Mouse (Mus musculus) adrenal gland, postnatal 36 days (tissue): ENCODE data around the gene Sh3pxd2a. TPM values are rescaled to one million over a fixed set of nuclear protein-coding genes. Genes with fewer than 3 reads are reported as not detected.

Experiments
- DNase-seq, 2 experiments: peaks; one replicate each; pipeline ENCODE4 v3.0.0; 2021; ENCODE audit warnings: mixed read lengths in 1 of 2
- total RNA-seq, 2 experiments: library from RNA; stranded (reverse); gene quantifications; 2 replicates each; pipeline ENCODE4 v1.2.3; 2021

Gene Sh3pxd2a
- total RNA-seq, 2 experiments from 2014 or later, result 46.5 to 65.9 TPM

DNA sequence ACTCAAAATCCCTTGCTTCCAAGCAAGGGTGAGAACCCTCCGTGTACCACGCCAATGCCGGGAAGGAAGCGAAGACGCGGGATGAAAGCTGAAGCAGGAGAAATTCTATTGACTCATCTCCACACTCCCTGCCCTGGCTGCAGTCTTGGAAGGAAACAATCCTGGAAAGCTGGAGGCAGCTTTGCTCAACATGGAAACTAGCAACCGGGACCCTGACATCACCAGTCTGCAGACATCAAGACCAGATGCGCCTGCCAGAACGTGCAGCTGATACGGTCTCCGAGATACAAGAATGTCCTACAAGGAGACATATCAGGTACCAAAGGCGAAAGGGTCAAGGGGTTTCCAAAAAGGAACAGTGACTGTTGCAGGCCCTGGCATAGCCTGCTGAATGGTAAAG, 154.4 kb downstream of the Sh3pxd2a start:
- no peak for DNase-seq

GRCm38 (mm10) chr19:47306917-47307315, 157.3 kb downstream of the Sh3pxd2a start:
- no peak for DNase-seq

DNA sequence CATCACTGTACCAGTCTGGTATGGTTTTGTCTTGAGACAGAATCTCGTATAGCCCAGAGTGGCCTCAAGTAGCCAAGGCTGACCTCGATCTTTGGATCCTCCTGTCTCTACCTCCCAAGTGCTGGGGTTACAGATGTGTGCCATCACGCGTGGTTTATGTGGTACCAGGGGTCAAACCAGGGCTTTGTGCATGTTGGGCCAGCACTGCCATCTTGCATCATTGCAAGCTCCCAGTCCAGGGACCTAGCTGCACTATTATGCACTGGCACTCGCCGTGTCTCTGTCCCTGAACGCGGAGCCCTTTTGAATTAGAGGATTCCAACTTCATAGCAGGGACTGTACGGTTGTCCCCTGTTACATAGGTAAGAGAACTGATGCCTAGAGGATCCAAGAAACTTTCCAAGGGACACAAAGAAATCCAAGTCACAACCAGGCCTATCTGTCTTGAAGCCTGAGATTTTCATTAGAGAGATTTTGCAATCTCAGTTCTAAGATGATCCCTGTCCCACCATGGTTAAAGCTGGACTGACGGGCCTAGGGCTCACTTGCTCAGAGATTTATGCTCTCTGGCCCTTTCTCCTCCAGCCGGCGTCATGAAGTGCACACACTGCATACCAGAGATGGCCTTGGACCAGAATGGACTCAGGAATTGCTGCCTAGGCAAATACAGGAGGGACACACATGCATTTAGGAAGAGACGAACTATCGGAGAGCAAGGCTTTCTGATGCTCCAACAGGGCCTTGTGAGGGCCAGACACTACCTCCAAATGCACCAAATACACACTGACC, 157.9 kb downstream of the Sh3pxd2a start:
- peak in 1 of 2 experiments; percentile 58 for DNase-seq

DNA sequence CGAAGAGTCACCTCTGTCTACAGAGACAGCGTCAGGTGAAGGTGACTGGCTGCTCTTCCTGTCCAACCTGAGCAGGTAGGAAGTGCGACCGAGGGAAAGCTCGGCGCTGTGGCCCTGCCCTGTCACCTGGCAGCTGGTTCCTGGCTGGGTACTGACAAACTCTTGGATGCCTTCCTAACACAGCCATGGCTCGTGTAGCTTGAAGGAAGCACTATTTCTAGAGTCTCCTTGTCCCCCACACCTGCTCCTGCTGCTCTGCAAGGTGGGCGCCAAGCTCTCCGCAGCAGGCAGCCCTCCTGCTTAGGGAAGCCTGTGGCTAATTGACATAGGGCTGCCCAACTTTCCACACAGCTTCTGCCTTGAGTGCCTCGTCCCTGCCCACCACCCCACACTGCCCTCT, 158.8 kb downstream of the Sh3pxd2a start:
- DNase-seq, result no peak

GRCm38 (mm10) chr19:47304170-47304745, 159.9 kb downstream of the Sh3pxd2a start:
- peak in 1 of 2 experiments; percentile 53 for DNase-seq

DNA sequence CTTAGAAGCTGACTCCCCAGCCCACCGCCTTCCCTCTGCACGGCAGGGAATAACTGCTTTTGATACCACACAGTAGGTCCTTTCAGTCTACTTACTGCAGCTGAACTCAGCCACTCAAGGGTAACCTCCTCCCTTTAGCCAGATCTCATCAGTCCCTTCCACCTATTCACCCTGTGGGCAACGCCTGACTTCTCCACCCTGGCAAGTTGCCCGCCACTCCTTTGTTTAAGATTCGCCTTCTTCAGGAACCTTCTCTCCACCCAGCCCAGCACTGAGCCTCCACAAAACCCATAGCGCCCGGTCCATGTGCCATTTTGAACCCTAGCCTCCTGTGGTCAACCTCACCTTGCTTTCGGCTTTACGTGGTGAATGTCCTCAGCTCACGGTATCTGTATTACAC, 161.1 kb downstream of the Sh3pxd2a start:
- DNase-seq, result no peak

DNA sequence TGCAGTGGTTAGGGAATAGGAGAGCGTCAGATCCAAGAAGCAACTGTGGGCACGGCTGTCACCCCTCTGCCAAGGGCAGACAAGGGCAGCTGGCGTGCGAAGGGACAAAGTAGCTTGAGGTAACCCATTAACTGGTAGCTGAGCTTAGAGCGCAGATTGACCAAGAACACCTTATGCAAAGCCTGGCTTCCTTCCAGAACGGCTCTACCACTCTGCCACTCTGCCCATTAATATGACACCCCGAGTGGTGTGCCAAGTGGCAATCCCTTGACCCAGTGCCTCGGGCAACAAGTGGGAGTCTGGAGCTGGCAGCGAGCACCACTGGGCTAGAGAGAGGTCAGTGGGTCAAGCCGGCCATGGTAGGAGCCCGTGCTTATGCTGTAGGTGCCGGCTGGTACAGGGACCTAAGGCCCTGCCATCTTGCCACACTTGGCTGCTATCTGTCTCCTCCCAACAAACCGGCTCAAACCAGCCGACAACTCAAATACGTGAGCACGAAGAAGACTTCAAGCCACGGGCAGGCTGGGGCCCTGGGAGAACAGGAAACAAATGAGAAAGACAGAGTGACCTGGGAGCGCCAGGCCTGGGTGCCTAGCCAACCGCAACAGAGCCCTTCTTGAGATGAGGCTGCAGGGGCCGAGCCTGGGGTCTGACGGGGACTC, 161.9 kb downstream of the Sh3pxd2a start:
- DNase-seq, result peak in 1 of 2 experiments; percentile 73

DNA sequence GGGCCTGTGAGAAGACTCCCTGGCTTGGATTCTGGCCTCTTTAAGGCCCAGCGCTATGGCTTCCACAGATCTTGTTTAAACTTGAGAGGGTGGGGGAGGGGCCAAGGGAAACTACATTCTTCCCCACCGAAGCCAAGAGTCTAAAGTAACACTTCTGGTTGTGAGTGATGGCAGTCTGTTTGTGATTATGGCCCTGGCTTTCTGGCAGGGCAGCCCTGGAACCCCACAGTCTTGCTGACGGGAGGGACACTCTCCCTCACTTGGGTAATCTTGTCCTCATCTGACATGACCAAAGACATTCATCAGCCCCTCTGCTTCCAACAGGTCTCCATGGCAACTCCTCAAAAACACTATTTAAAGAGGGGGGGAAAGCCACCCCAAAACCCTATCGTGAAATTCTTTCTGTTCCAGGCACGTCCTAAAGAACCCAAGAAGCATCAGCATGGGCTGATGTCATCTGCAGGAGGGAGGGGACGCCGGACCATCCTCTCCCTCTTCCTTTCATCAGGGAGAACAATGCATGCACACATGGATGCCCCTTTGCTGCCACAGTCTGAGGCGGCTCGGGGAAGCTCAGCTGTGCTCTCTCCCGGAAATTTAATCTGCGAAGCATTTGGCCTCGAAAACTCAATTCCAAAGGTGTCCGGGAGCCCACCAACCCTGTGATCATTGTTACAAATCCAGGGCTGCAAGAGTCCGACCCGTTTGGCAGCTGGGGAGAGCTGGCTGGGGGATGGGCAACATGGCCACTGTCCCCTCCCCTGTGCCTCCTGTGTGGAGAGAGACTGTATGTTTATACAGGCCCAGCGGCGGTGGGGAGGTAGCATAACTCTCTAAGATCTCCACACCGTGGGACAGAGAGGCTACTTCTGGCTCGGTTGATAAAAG, 162.7 kb downstream of the Sh3pxd2a start:
- DNase-seq, result no peak

- no peak for DNase-seq
Measured at GRCm38 (mm10) chr19:47298100-47298499, 166.1 kb downstream of the Sh3pxd2a start.

GRCm38 (mm10) chr19:47292451-47292951, 171.7 kb downstream of the Sh3pxd2a start:
- DNase-seq, result no peak

GRCm38 (mm10) chr19:47291307-47292080, 172.7 kb downstream of the Sh3pxd2a start:
- DNase-seq, result no peak

GRCm38 (mm10) chr19:47286886-47287450, 177.2 kb downstream of the Sh3pxd2a start:
- no peak for DNase-seq

- no peak for DNase-seq
Measured at GRCm38 (mm10) chr19:47285581-47285980, 178.6 kb downstream of the Sh3pxd2a start.

GRCm38 (mm10) chr19:47282688-47283215, 181.4 kb downstream of the Sh3pxd2a start:
- no peak for DNase-seq

GRCm38 (mm10) chr19:47282050-47282454, 182.1 kb downstream of the Sh3pxd2a start:
- DNase-seq, result peak; percentile 49 to 53

DNA sequence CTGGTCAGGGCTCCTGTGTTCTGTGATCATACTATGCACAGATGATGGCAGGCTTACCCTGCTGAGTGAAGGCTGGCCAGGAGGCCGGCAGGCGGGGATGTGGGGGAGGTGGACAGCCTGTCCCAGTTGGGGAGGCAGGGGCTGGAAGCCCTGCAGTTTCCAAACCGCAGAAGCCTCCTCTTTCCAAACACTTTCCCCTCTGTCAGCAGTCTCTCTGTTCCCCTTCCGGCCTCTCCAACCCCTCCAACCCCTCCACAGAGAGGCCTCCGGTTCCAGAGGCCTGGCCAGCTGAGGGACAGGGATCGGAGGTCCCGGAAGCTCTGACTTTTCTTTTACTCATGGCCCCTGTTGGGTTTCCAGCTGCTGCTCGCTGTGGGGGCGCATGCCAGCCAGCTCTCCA, 183.3 kb downstream of the Sh3pxd2a start:
- DNase-seq, result peak in 1 of 2 experiments; percentile 35

GRCm38 (mm10) chr19:47279788-47280532, 184.2 kb downstream of the Sh3pxd2a start:
- DNase-seq, result peak; percentile 60 to 75

- DNase-seq, result no peak
Measured at GRCm38 (mm10) chr19:47279372-47279771, 184.8 kb downstream of the Sh3pxd2a start.

DNA sequence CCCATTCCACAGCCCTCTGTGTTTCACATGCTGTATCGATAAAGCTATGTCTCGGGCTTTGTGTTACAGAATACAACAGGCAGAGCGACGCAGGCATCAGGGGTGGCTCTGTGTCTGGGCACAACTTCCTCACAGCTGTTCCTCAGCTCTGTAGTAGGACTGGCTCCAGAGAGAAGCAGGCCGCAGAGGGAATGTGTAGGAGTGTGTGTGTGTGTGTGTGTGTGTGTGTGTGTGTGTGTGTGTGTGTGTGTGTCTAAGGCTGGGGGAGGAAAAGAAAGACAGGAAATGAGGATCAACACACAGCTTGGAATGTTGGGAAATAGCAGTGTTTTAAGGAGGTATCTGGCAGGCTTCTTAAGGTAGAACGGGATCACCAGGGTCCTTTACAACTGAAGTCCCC, 187.5 kb downstream of the Sh3pxd2a start:
- DNase-seq, result peak in 1 of 2 experiments; percentile 18

DNA sequence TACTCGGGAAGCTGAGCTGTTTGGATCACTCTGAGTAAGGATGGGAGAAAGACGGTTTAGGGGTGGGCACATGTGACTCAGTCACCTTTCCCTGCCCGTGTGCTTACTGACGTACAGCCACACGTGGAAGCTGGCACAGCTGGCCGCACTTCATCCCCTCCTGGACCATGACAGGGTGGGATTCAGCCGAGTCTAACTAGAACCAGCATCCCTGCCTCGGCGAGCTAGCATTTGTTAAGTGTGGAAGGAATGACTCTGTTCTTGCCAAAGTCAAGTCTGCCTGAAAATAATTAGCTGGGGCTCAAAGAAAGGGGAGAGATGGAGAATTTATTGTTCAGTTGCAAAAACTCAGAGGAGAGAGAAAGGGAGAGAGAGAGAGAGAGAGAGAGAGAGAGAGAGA, 193.7 kb downstream of the Sh3pxd2a start:
- DNase-seq, result no peak
